Mouse (Mus musculus): ENCODE results near the gene Ccno. TPM values are rescaled to one million over a fixed set of nuclear protein-coding genes. Genes with fewer than 3 reads are reported as not detected.

Ccno gene
- 0.47 and 1.1 TPM in 2 replicates for polyA plus RNA-seq (2012; rRNA removed)

DNA sequence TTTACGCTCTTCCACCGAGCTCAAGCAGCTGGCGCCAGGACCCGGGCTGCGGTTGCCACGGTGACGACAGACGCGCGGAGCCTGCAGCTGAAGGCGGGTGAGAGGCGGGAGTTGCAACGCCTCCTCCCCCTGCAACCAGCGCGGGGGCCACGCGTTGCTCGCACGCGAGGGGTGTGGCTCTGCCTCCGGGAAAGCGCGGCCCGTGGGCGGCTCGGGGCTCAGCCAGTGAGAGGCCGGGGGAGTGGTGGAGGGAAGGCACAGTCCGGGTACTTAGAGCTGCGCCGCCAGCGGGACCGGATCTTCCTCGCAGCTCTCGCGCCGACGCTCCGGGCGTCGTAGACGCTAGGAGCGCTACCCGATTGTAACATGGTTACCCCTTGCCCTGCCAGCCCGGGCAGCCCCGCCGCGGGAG lies at the start of gene Ccno:
Gene Ccno, plus strand, starts transcription at position 271 of the 412 bp plus-strand sequence.
- Histone ChIP-seq H3K27me3 (replicated peaks; ENCODE audit: control insufficient read depth, insufficient read depth, low read length) (no peaks in the 10 kb centered on the region), H3K36me3 (ENCODE audit: control insufficient read depth, insufficient read depth, low read length) (no peaks in the 10 kb centered on the region), H3K4me3 (ENCODE audit: insufficient read depth, low read depth, low read length) (peak within 1 kb of the TSS; percentile 47), H3K27ac (ENCODE audit: insufficient read depth, low read depth, low read length) (no peak within 1 kb of the TSS), H3K4me1 (ENCODE audit: control insufficient read depth, insufficient read depth, low read length) (0 out of 2 replicates have a peak, but pooled peaks cover 3% of the 10 kb centered on the region)
- peak; percentile 98 for DNase-seq
- TF ChIP-seq POLR2A (IDR thresholded peaks at IDR 0.05; ENCODE audit: low read depth, low read length) (peak; percentile 80), CTCF (conservative IDR thresholded peaks at IDR 0.05; ENCODE audit: insufficient read depth, insufficient read length, low read depth, low read length) (no peak)
- 1% methylated on average over 47 of the region's 47 CpGs for WGBS

DNA sequence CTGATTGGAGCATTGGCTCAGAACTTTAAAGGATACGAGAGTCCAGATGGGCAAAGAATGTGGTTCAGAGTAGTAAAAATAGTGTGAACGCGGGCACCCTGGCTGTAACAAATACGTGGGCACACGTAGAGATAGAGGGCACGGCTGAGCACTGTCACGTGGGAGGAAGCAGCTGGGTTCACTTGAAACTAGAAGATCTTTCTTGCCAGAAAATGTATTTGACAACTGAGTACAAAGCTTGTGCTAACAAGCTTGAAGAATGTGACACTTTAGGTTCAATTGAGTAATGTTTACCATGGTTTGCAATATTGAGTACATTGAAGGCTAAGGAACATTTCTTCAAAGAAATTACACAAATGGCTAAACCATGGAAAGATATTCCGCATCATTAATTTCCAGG lies 49.5 kb upstream of the Ccno start:
- Histone ChIP-seq H3K4me1 (ENCODE audit: control insufficient read depth, insufficient read depth, low read length) (no peaks in the 10 kb centered on the region), H3K27ac (ENCODE audit: insufficient read depth, low read depth, low read length) (no peak overlapping the region), H3K27me3 (replicated peaks; ENCODE audit: control insufficient read depth, insufficient read depth, low read length) (no peaks in the 10 kb centered on the region), H3K36me3 (ENCODE audit: control insufficient read depth, insufficient read depth, low read length) (peaks cover 8% of the 10 kb centered on the region), H3K4me3 (ENCODE audit: insufficient read depth, low read depth, low read length) (no peak overlapping the region)
- DNase-seq: no peak
- TF ChIP-seq POLR2A (IDR thresholded peaks at IDR 0.05; ENCODE audit: low read depth, low read length): no peak
- no peak for TF ChIP-seq CTCF (conservative IDR thresholded peaks at IDR 0.05; ENCODE audit: insufficient read depth, insufficient read length, low read depth, low read length)
- 76% methylated on average over 8 of the region's 8 CpGs for WGBS

DNA sequence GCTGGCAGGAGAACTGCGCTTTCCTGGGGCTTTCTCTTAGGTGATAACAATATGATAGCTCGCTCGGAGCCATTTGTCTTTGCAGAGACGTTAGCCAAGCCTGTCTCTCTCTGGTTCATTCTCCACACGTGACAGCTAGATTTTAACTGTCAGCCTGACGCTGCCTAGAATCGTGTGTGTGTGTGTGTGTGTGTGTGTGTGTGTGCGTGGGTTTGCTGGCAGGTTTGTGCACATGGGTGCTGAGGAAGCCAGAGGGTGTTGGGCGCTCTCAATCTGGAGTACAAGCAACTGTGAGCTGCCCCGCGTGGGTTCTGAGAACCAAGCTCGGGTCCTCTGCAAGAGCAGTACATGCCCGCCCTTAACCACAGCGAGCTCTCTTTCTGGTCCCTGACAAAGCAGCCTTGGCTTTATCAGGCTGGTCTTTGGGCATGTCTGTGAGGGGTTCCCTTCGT lies 45.7 kb upstream of the Ccno start:
- H3K4me3 ChIP-seq (ENCODE audit: insufficient read depth, low read depth, low read length): no peak overlapping the region
- TF ChIP-seq POLR2A (IDR thresholded peaks at IDR 0.05; ENCODE audit: low read depth, low read length): no peak
- no peak for TF ChIP-seq CTCF (conservative IDR thresholded peaks at IDR 0.05; ENCODE audit: insufficient read depth, insufficient read length, low read depth, low read length)
- H3K36me3 ChIP-seq (ENCODE audit: control insufficient read depth, insufficient read depth, low read length): peaks cover 3% of the 10 kb centered on the region; the same call in 1 of the 2 replicates
- no peaks in the 10 kb centered on the region for H3K27me3 ChIP-seq (replicated peaks; ENCODE audit: control insufficient read depth, insufficient read depth, low read length)
- no peak overlapping the region for H3K27ac ChIP-seq (ENCODE audit: insufficient read depth, low read depth, low read length)
- DNase-seq: no peak
- WGBS: 82% methylated on average over 15 of the region's 15 CpGs
- no peaks in the 10 kb centered on the region for H3K4me1 ChIP-seq (ENCODE audit: control insufficient read depth, insufficient read depth, low read length)

DNA sequence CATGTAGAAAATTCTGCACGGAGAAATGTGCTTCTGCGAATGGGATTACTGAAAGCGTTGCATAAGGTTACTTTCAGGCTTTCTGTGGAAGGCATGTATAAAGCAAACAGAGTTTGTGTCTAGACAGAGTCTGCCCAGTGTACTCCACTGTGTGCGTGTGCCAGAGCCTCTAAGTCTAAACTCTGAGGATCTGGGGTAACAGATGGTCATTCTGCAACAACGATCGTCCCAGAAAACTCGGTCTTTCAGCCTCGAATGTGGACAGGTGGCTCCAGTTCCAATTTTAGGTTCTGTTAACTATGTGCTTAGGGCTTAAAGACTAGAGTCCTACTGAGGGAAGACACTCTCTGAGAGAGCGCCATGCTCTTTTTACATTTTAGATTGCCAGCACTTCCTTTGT lies 42.3 kb upstream of the Ccno start:
- DNase-seq: no peak

DNA sequence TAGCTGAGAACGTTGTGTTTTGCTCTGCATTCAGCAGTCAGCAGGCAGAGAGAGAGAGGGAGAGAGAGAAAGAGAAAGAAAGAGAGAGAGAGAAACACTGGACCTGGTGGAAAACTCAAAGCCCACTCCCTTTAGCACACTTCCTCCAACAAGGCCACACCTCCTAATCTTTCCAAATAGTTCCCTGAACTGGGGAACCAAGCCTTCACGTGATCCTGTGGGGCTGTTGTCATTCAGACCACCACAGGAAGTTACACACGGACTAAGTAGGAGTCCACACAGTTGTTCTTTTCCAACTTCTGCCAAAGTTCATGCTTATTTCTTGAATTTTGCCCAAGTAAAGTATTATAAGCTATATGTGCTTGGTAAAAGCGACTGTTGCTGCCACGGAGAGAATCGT lies 41.7 kb upstream of the Ccno start:
- no peak overlapping the region for H3K4me3 ChIP-seq (ENCODE audit: insufficient read depth, low read depth, low read length)
- no peaks in the 10 kb centered on the region for H3K27me3 ChIP-seq (replicated peaks; ENCODE audit: control insufficient read depth, insufficient read depth, low read length)
- no peak for TF ChIP-seq POLR2A (IDR thresholded peaks at IDR 0.05; ENCODE audit: low read depth, low read length)
- no peak for TF ChIP-seq CTCF (conservative IDR thresholded peaks at IDR 0.05; ENCODE audit: insufficient read depth, insufficient read length, low read depth, low read length)
- no peaks in the 10 kb centered on the region for H3K4me1 ChIP-seq (ENCODE audit: control insufficient read depth, insufficient read depth, low read length)
- 84% methylated on average over 6 of the region's 6 CpGs for WGBS
- H3K27ac ChIP-seq (ENCODE audit: insufficient read depth, low read depth, low read length): no peak overlapping the region
- no peak for DNase-seq
- peaks cover 4% of the 10 kb centered on the region; the same call in 1 of the 2 replicates for H3K36me3 ChIP-seq (ENCODE audit: control insufficient read depth, insufficient read depth, low read length)

More for the DNA sequence above, 42.3 kb upstream of the Ccno start:
- 94% methylated on average over 9 of the region's 9 CpGs for WGBS
- peaks cover 4% of the 10 kb centered on the region; the same call in 1 of the 2 replicates for H3K36me3 ChIP-seq (ENCODE audit: control insufficient read depth, insufficient read depth, low read length)
- no peaks in the 10 kb centered on the region for H3K4me1 ChIP-seq (ENCODE audit: control insufficient read depth, insufficient read depth, low read length)
- H3K4me3 ChIP-seq (ENCODE audit: insufficient read depth, low read depth, low read length): no peak overlapping the region
- TF ChIP-seq CTCF (conservative IDR thresholded peaks at IDR 0.05; ENCODE audit: insufficient read depth, insufficient read length, low read depth, low read length): no peak
- no peak for TF ChIP-seq POLR2A (IDR thresholded peaks at IDR 0.05; ENCODE audit: low read depth, low read length)
- H3K27me3 ChIP-seq (replicated peaks; ENCODE audit: control insufficient read depth, insufficient read depth, low read length): no peaks in the 10 kb centered on the region
- no peak overlapping the region for H3K27ac ChIP-seq (ENCODE audit: insufficient read depth, low read depth, low read length)

DNA sequence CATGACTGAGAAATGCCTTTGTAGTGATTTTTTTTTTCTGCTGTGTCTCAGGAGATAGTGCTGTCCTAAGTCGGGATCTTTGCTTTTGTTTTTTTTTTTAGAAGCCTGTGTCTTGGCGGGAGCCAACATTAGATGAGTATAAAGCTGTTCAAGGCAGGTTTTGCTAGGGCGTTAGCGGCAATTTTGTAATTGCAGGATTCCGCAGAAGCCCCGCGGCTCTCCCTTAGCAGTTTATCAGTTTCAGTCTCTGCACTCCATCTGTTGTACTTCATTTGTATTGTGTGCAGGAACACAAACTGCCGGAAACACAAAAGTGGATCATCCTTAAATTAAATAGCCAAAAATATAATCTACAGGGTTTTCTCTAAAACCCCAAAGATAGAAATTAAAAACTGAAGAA lies 33.5 kb upstream of the Ccno start:
- 92% methylated on average over 8 of the region's 8 CpGs for WGBS
- no peak for DNase-seq
- TF ChIP-seq CTCF (conservative IDR thresholded peaks at IDR 0.05; ENCODE audit: insufficient read depth, insufficient read length, low read depth, low read length) (no peak), POLR2A (IDR thresholded peaks at IDR 0.05; ENCODE audit: low read depth, low read length) (no peak)
- H3K27me3 ChIP-seq (replicated peaks; ENCODE audit: control insufficient read depth, insufficient read depth, low read length): no peaks in the 10 kb centered on the region
- H3K27ac ChIP-seq (ENCODE audit: insufficient read depth, low read depth, low read length): no peak overlapping the region
- no peak overlapping the region for H3K4me3 ChIP-seq (ENCODE audit: insufficient read depth, low read depth, low read length)
- no peaks in the 10 kb centered on the region for H3K4me1 ChIP-seq (ENCODE audit: control insufficient read depth, insufficient read depth, low read length)
- peaks cover 4% of the 10 kb centered on the region; the same call in 1 of the 2 replicates for H3K36me3 ChIP-seq (ENCODE audit: control insufficient read depth, insufficient read depth, low read length)

DNA sequence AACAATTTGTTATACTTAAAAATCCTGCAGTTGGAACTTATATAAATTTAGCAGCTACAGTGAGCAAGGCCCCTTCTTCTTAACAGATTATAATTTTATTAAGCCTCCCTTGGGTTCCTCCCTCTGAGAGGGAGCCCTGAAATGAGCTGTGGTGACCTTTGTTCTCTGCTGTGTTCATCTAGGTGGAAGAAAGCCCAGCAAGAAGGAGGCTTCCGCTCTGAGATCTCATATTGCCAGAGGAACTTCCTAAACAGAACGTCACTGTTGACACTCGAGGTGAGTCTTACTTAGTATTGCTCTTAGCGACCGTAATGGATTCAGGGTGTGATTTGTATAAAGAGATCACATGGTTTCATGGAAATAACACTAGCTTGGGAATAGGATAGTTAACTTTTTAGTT lies 24.5 kb upstream of the Ccno start:
- Histone ChIP-seq H3K4me3 (ENCODE audit: insufficient read depth, low read depth, low read length) (no peak overlapping the region), H3K4me1 (ENCODE audit: control insufficient read depth, insufficient read depth, low read length) (no peaks in the 10 kb centered on the region), H3K27ac (ENCODE audit: insufficient read depth, low read depth, low read length) (no peak overlapping the region), H3K36me3 (ENCODE audit: control insufficient read depth, insufficient read depth, low read length) (peaks cover 3% of the 10 kb centered on the region), H3K27me3 (replicated peaks; ENCODE audit: control insufficient read depth, insufficient read depth, low read length) (no peaks in the 10 kb centered on the region)
- TF ChIP-seq POLR2A (IDR thresholded peaks at IDR 0.05; ENCODE audit: low read depth, low read length) (no peak), CTCF (conservative IDR thresholded peaks at IDR 0.05; ENCODE audit: insufficient read depth, insufficient read length, low read depth, low read length) (no peak)
- 39% methylated on average over 5 of the region's 5 CpGs for WGBS
- peak; percentile 56 for DNase-seq
